Mouse (Mus musculus): ENCODE measurements around the gene Scfd2. TPM values are rescaled to one million over a fixed set of nuclear protein-coding genes. Genes with fewer than 3 reads are reported as not detected.

Scfd2 gene
- polyA plus RNA-seq, 1 experiment from 2014 or later: 15.2 TPM

DNA sequence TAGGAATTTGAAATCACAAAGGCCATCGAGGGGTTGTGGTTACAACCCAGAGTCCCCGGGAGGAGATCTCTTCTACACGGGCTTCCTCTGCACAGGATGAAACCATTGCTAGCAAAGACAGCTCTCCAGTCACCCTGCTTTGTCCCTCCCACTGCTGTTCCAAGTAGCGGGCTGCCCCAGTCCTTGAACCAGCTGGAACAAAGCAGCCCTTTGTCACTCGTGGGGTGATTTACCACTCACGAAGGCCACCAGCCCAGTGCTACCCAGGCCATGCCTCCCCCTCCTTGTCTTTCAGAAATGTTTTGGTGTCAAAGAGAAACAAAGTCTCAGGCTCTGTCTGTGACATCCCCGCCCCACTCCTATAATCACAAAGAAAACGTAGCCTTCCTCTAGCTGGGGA is 326.1 kb downstream of the Scfd2 start:
- H3K4me2 ChIP-seq (replicated peaks; ENCODE audit: low read depth): no peak overlapping the region
- H3K4me1 ChIP-seq (replicated peaks; ENCODE audit: control insufficient read depth, insufficient read depth): 0 out of 2 replicates have a peak, but pooled peaks cover 9% of the 10 kb centered on the region

DNA sequence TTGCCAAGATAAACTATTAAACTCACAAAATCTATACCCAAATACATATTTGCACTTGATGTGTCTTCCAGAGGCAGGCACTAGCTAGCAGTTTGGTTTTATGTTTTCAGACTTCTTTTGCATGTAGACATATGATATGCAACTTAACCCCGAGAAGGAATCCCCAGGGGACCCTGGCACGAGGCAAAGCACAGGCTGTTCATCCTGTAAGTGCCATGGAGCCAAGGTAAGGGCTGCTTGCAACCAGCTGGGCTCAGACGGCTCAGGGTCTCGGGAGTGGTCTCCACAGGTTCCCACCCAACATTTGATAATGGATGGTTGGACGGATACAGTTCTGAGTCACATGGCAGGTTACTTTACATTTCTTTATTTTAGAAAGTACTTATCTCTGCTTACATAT is 327.1 kb downstream of the Scfd2 start:
- WGBS: 67% methylated on average over 5 of the region's 5 CpGs
- no peak overlapping the region for H3K27ac ChIP-seq (replicated peaks)
- no peak overlapping the region for H3K4me3 ChIP-seq (ENCODE audit: low read depth, low read length)
- no peak overlapping the region for H3K9ac ChIP-seq (ENCODE audit: low read length)
- no peaks in the 10 kb centered on the region for H3K27me3 ChIP-seq (ENCODE audit: control insufficient read depth, insufficient read depth, low read length)
- H3K36me3 ChIP-seq (ENCODE audit: control insufficient read depth, insufficient read depth, low read length): no peaks in the 10 kb centered on the region
- TF ChIP-seq EP300 (optimal IDR thresholded peaks at IDR 0.05) (no peak), CTCF (IDR thresholded peaks at IDR 0.05; ENCODE audit: low read depth) (no peak)
- H3K4me1 ChIP-seq (replicated peaks; ENCODE audit: control insufficient read depth, insufficient read depth): 0 out of 2 replicates have a peak, but pooled peaks cover 5% of the 10 kb centered on the region
- ATAC-seq (ENCODE audit: low FRiP score, low TSS enrichment): no peak
- H3K4me2 ChIP-seq (replicated peaks; ENCODE audit: low read depth): no peak overlapping the region
- H3K9me3 ChIP-seq (ENCODE audit: control insufficient read depth, low read length): no peaks in the 10 kb centered on the region
- DNase-seq (ENCODE audit: low spot score): no peak

More for the DNA sequence above, 326.1 kb downstream of the Scfd2 start:
- DNase-seq (ENCODE audit: low spot score) (no peak), ATAC-seq (ENCODE audit: low FRiP score, low TSS enrichment) (no peak)
- H3K4me3 ChIP-seq (ENCODE audit: low read depth, low read length): no peak overlapping the region
- no peaks in the 10 kb centered on the region for H3K27me3 ChIP-seq (ENCODE audit: control insufficient read depth, insufficient read depth, low read length)
- no peak overlapping the region for H3K9ac ChIP-seq (ENCODE audit: low read length)
- no peak for TF ChIP-seq CTCF (IDR thresholded peaks at IDR 0.05; ENCODE audit: low read depth)
- TF ChIP-seq EP300 (optimal IDR thresholded peaks at IDR 0.05): no peak
- WGBS: 45% methylated on average over 8 of the region's 8 CpGs
- H3K9me3 ChIP-seq (ENCODE audit: control insufficient read depth, low read length): no peaks in the 10 kb centered on the region
- no peak overlapping the region for H3K27ac ChIP-seq (replicated peaks)
- H3K36me3 ChIP-seq (ENCODE audit: control insufficient read depth, insufficient read depth, low read length): no peaks in the 10 kb centered on the region

- WGBS: 72% methylated on average over 4 of the region's 4 CpGs
- DNase-seq (ENCODE audit: low spot score) (no peak), ATAC-seq (ENCODE audit: low FRiP score, low TSS enrichment) (no peak)
- no peaks in the 10 kb centered on the region for H3K9me3 ChIP-seq (ENCODE audit: control insufficient read depth, low read length)
- no peak overlapping the region for H3K4me2 ChIP-seq (replicated peaks; ENCODE audit: low read depth)
- no peaks in the 10 kb centered on the region; the same call in 1 of the 2 replicates for H3K4me1 ChIP-seq (replicated peaks; ENCODE audit: control insufficient read depth, insufficient read depth)
- no peak overlapping the region for H3K27ac ChIP-seq (replicated peaks)
- TF ChIP-seq CTCF (IDR thresholded peaks at IDR 0.05; ENCODE audit: low read depth) (no peak), EP300 (optimal IDR thresholded peaks at IDR 0.05) (no peak)
- H3K27me3 ChIP-seq (ENCODE audit: control insufficient read depth, insufficient read depth, low read length): no peaks in the 10 kb centered on the region
- peaks cover 14% of the 10 kb centered on the region; the same call in 1 of the 2 replicates for H3K36me3 ChIP-seq (ENCODE audit: control insufficient read depth, insufficient read depth, low read length)
- no peak overlapping the region for H3K9ac ChIP-seq (ENCODE audit: low read length)
- H3K4me3 ChIP-seq (ENCODE audit: low read depth, low read length): no peak overlapping the region
These were observed 329.0 kb downstream of the Scfd2 start for GRCm38 (mm10) chr5:74202515-74202914.

DNA sequence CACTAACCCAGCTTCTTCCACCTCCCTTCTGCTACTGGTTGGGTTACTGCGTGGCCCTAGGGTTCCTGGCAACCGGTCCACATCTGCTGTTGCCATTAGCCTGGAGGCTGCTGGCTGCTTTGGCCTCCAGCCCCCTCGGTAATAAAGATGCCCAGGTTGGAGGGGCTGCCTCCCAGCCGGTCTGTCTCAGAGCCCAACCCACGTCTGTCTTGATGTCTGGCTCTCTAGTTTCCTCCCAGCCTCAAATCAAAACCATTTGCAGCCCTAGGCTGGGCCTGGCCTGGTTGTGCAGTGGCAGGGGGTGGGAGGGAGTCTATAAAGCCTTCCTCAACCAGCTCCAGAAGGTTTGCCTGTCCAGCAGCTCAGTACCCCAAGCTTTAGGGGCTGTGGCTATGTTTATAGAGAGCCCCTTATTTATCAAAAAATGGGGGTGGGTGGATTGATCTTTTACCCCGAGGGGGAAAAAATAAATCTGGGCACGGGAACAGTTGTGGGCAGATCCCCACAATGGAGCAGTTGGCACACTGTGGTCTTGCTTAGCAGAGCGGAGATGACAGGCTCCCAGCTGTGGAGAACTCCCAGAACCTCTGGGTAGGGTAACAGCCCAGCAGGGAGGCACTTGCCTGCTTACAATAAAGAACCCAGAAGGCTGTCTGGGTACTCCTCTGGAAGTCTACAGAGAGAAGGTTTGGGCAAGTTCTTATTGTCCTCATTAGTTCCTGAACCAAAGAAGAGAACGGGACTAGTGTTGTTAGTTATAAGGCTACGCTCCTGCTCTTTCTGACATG is 329.8 kb downstream of the Scfd2 start:
- WGBS: 66% methylated on average over 10 of the region's 10 CpGs
- DNase-seq (ENCODE audit: low spot score) (no peak), ATAC-seq (ENCODE audit: low FRiP score, low TSS enrichment) (no peak)
- no peak overlapping the region for H3K27ac ChIP-seq (replicated peaks)
- peaks cover 4% of the 10 kb centered on the region; the same call in 1 of the 2 replicates for H3K4me1 ChIP-seq (replicated peaks; ENCODE audit: control insufficient read depth, insufficient read depth)
- H3K4me3 ChIP-seq (ENCODE audit: low read depth, low read length): no peak overlapping the region
- peaks cover 16% of the 10 kb centered on the region; the same call in 1 of the 2 replicates for H3K36me3 ChIP-seq (ENCODE audit: control insufficient read depth, insufficient read depth, low read length)
- no peaks in the 10 kb centered on the region for H3K27me3 ChIP-seq (ENCODE audit: control insufficient read depth, insufficient read depth, low read length)
- H3K4me2 ChIP-seq (replicated peaks; ENCODE audit: low read depth): no peak overlapping the region
- H3K9ac ChIP-seq (ENCODE audit: low read length): no peak overlapping the region
- no peaks in the 10 kb centered on the region for H3K9me3 ChIP-seq (ENCODE audit: control insufficient read depth, low read length)
- TF ChIP-seq CTCF (IDR thresholded peaks at IDR 0.05; ENCODE audit: low read depth) (no peak), EP300 (optimal IDR thresholded peaks at IDR 0.05) (no peak)

GRCm38 (mm10) chr5:74200481-74200880 is 331.1 kb downstream of the Scfd2 start:
- no peak for ATAC-seq (ENCODE audit: low FRiP score, low TSS enrichment)
- Histone ChIP-seq H3K27me3 (ENCODE audit: control insufficient read depth, insufficient read depth, low read length) (no peaks in the 10 kb centered on the region), H3K4me3 (ENCODE audit: low read depth, low read length) (no peak overlapping the region), H3K27ac (replicated peaks) (no peak overlapping the region), H3K36me3 (ENCODE audit: control insufficient read depth, insufficient read depth, low read length) (peaks cover 16% of the 10 kb centered on the region; the same call in 1 of the 2 replicates), H3K9ac (ENCODE audit: low read length) (no peak overlapping the region), H3K9me3 (ENCODE audit: control insufficient read depth, low read length) (no peaks in the 10 kb centered on the region), H3K4me2 (replicated peaks; ENCODE audit: low read depth) (no peak overlapping the region), H3K4me1 (replicated peaks; ENCODE audit: control insufficient read depth, insufficient read depth) (peaks cover 4% of the 10 kb centered on the region; the same call in 1 of the 2 replicates)
- 77% methylated on average over 8 of the region's 8 CpGs for WGBS
- no peak for DNase-seq (ENCODE audit: low spot score)
- TF ChIP-seq EP300 (optimal IDR thresholded peaks at IDR 0.05) (no peak), CTCF (IDR thresholded peaks at IDR 0.05; ENCODE audit: low read depth) (no peak)

- Histone ChIP-seq H3K4me1 (replicated peaks; ENCODE audit: control insufficient read depth, insufficient read depth) (peaks cover 5% of the 10 kb centered on the region; the same call in 1 of the 2 replicates), H3K4me3 (ENCODE audit: low read depth, low read length) (no peak overlapping the region), H3K27ac (replicated peaks) (no peak overlapping the region), H3K36me3 (ENCODE audit: control insufficient read depth, insufficient read depth, low read length) (peaks cover 16% of the 10 kb centered on the region; the same call in 1 of the 2 replicates), H3K9ac (ENCODE audit: low read length) (no peak overlapping the region), H3K4me2 (replicated peaks; ENCODE audit: low read depth) (no peak overlapping the region), H3K9me3 (ENCODE audit: control insufficient read depth, low read length) (no peaks in the 10 kb centered on the region), H3K27me3 (ENCODE audit: control insufficient read depth, insufficient read depth, low read length) (no peaks in the 10 kb centered on the region)
- DNase-seq (ENCODE audit: low spot score): no peak
- WGBS: 76% methylated on average over 13 of the region's 13 CpGs
- TF ChIP-seq CTCF (IDR thresholded peaks at IDR 0.05; ENCODE audit: low read depth): no peak
- no peak for TF ChIP-seq EP300 (optimal IDR thresholded peaks at IDR 0.05)
- no peak for ATAC-seq (ENCODE audit: low FRiP score, low TSS enrichment)
These were observed 331.8 kb downstream of the Scfd2 start for GRCm38 (mm10) chr5:74199793-74200192.

Data from stomach, postnatal 0 days (tissue).